Mouse (Mus musculus) small intestine, adult 2 months (tissue): Measurements from ENCODE around the gene Rmnd5a.
"Not testable (repeated sequence)": the region's sequence is repeated elsewhere in the genome, so short reads cannot be mapped to it uniquely, and the experiment has no call there.

Experiments
- CTCF ChIP-seq: fragments of 200-500 bp; IDR thresholded peaks from 2 replicates; pipeline ENCODE4 v1.5.1; 2012; ENCODE audit warnings: low read depth, mild to moderate bottlenecking, control low read depth, inconsistent platforms, low read length, moderate library complexity, mixed read lengths; ENCODE audit not compliant: insufficient replicate concordance, insufficient read length; ENCODE audit errors: extremely low read depth
- POLR2A ChIP-seq: fragments of 200-500 bp; IDR thresholded peaks from 2 replicates; pipeline ENCODE4 v1.6.1; 2012; ENCODE audit warnings: low read depth, mild to moderate bottlenecking, control low read depth, inconsistent platforms, low read length, moderate library complexity

- not testable (repeated sequence) for TF ChIP-seq CTCF, POLR2A
These were observed 38.6 kb upstream of the Rmnd5a start for GRCm38 (mm10) chr6:71478816-71479568.
